Mouse (Mus musculus) gastrocnemius, postnatal 4 days (tissue): ENCODE results near the gene Pgap1. TPM values are rescaled to one million over a fixed set of nuclear protein-coding genes. Genes with fewer than 3 reads are reported as not detected.

ENCODE experiments used
- DNase-seq, 2 experiments: peaks; one replicate each; pipeline ENCODE4 v3.0.0; 2021 to 2022; ENCODE audit warnings: low spot score in 2 of 2, mixed read lengths in 2 of 2
- long read RNA-seq, 2 experiments: library from polyadenylated mRNA; stranded (forward); transcript quantifications; one replicate each; pipeline ENCODE4 v2.0.0; 2021
- total RNA-seq, 2 experiments: library from RNA; stranded (reverse); gene quantifications; 2 replicates each; pipeline ENCODE4 v1.2.3; 2021

The Pgap1 gene
- 1 to 10 TPM; 8.6 to 9.0 TPM for total RNA-seq
- long read RNA-seq, experiment 1, full-length matches to known transcripts: 1 of 5 reads
- long read RNA-seq, experiment 1, partial matches to known transcripts: 0 of 5 reads
- long read RNA-seq, experiment 1, other reads (novel, unspliced or antisense): 4 of 5 reads
- long read RNA-seq, experiment 2, full-length matches to known transcripts: 1 of 2 reads
- long read RNA-seq, experiment 2, partial matches to known transcripts: 0 of 2 reads
- long read RNA-seq, experiment 2, other reads (novel, unspliced or antisense): 1 of 2 reads

- peak; percentile 86 to 88 for DNase-seq
These were observed at the start of gene Pgap1 for GRCm38 (mm10) chr1:54557301-54558229. Pgap1 (minus strand) TSS chr1:54557684.

- no peak for DNase-seq
These were observed 49.5 kb upstream of the Pgap1 start for GRCm38 (mm10) chr1:54606936-54607335.

- no peak for DNase-seq
These were observed 44.2 kb upstream of the Pgap1 start for GRCm38 (mm10) chr1:54601692-54602091.

GRCm38 (mm10) chr1:54600275-54600674, 42.8 kb upstream of the Pgap1 start:
- no peak for DNase-seq

GRCm38 (mm10) chr1:54597594-54598217, 40.2 kb upstream of the Pgap1 start:
- no peak for DNase-seq

- DNase-seq: no peak
These were observed 38.7 kb upstream of the Pgap1 start for GRCm38 (mm10) chr1:54596151-54596550.

- DNase-seq: no peak
These were observed 29.6 kb upstream of the Pgap1 start for GRCm38 (mm10) chr1:54587076-54587475.

GRCm38 (mm10) chr1:54585971-54586555, 28.6 kb upstream of the Pgap1 start:
- no peak for DNase-seq

- DNase-seq: no peak
These were observed 27.9 kb upstream of the Pgap1 start for GRCm38 (mm10) chr1:54585278-54585846.

GRCm38 (mm10) chr1:54584588-54585277, 27.2 kb upstream of the Pgap1 start:
- DNase-seq: no peak

- no peak for DNase-seq
These were observed 21.1 kb upstream of the Pgap1 start for GRCm38 (mm10) chr1:54578358-54579184.

- DNase-seq: no peak
These were observed 11.6 kb upstream of the Pgap1 start for GRCm38 (mm10) chr1:54569102-54569501.

GRCm38 (mm10) chr1:54563923-54564322, 6.4 kb upstream of the Pgap1 start:
- no peak for DNase-seq

GRCm38 (mm10) chr1:54556586-54557221, 780 bp downstream of the Pgap1 start:
- DNase-seq: no peak

GRCm38 (mm10) chr1:54555364-54556140, 1.9 kb downstream of the Pgap1 start:
- DNase-seq: no peak

- no peak for DNase-seq
These were observed 4.9 kb downstream of the Pgap1 start for GRCm38 (mm10) chr1:54552621-54553020.

GRCm38 (mm10) chr1:54545200-54545599, 12.3 kb downstream of the Pgap1 start:
- DNase-seq: no peak

GRCm38 (mm10) chr1:54542920-54543319, 14.6 kb downstream of the Pgap1 start:
- DNase-seq: no peak
